Mouse (Mus musculus) olfactory bulb, adult 2 months (tissue): ENCODE results near the gene Meiob.

Source experiments
- CTCF ChIP-seq: fragments of 200-500 bp; IDR thresholded peaks from 2 replicates; pipeline ENCODE4 v1.5.1; 2012; ENCODE audit warnings: low read depth, mild to moderate bottlenecking, low read length, moderate library complexity; ENCODE audit not compliant: insufficient read depth
- POLR2A ChIP-seq: fragments of 200-500 bp; IDR thresholded peaks from 2 replicates; pipeline ENCODE4 v1.6.1; 2012; ENCODE audit warnings: mild to moderate bottlenecking, low read depth, low read length, moderate library complexity; ENCODE audit not compliant: insufficient read depth

- TF ChIP-seq CTCF (no peak), POLR2A (no peak)
Measured at GRCm38 (mm10) chr17:24777073-24777472, 27.0 kb upstream of the Meiob start.
